Mouse (Mus musculus) forebrain, embryonic 15.5 days (tissue): ENCODE measurements around the gene Olfr432. TPM values are rescaled to one million over a fixed set of nuclear protein-coding genes. Genes with fewer than 3 reads are reported as not detected.
"Not testable (repeated sequence)": the region's sequence is repeated elsewhere in the genome, so short reads cannot be mapped to it uniquely, and the experiment has no call there.

ENCODE experiments used
- ATAC-seq: fragments of 200-750 bp; cut with Nextera tagmentation; replicated peaks from 2 replicates; pipeline ENCODE4 v1.8.0; 2017; ENCODE audit warnings: mild to moderate bottlenecking, moderate TSS enrichment, moderate library complexity
- H3K27ac ChIP-seq: fragments of 300-500 bp; sonication (generic); replicated peaks from 2 replicates; pipeline ENCODE4 v1.5.1; 2015; ENCODE audit warnings: mild to moderate bottlenecking, inconsistent platforms
- H3K27me3 ChIP-seq: fragments of 300-500 bp; sonication (generic); 2 replicates; pipeline ENCODE4 v1.6.1; 2015; ENCODE audit warnings: inconsistent platforms
- H3K36me3 ChIP-seq: fragments of 300-500 bp; sonication (generic); 2 replicates; pipeline ENCODE4 v1.6.1; 2015; ENCODE audit warnings: mild to moderate bottlenecking, inconsistent platforms
- H3K4me1 ChIP-seq: fragments of 300-500 bp; sonication (generic); 2 replicates; pipeline ENCODE4 v1.6.1; 2015; ENCODE audit warnings: inconsistent platforms
- H3K4me2 ChIP-seq: fragments of 300-500 bp; sonication (generic); replicated peaks from 2 replicates; pipeline ENCODE4 v1.6.1; 2015; ENCODE audit warnings: mild to moderate bottlenecking, inconsistent platforms
- H3K4me3 ChIP-seq: fragments of 300-500 bp; sonication (generic); 2 replicates; pipeline ENCODE4 v1.5.1; 2015; ENCODE audit warnings: mild to moderate bottlenecking, inconsistent platforms
- H3K9ac ChIP-seq: fragments of 300-500 bp; sonication (generic); replicated peaks from 2 replicates; pipeline ENCODE4 v1.6.1; 2015; ENCODE audit warnings: mild to moderate bottlenecking, inconsistent platforms
- H3K9me3 ChIP-seq: fragments of 300-500 bp; sonication (generic); 2 replicates; pipeline ENCODE4 v1.6.1; 2016; ENCODE audit warnings: inconsistent platforms
- WGBS: fragments of 180-500 bp; shearing (Covaris S2); methylation state at CpG from one replicate; pipeline ENCODE4 v1.1.7; 2015; ENCODE audit warnings: mixed read lengths; 5-methylcytosine and 5-hydroxymethylcytosine counted together
- polyA plus RNA-seq: library from polyadenylated mRNA; unstranded; fragments of >200 nt; fragmentation: Nextera tagmentation; extraction: Ambion mirVana; gene quantifications from 2 replicates; pipeline ENCODE4 v1.2.1, GENCODE M21; 2015

Olfr432 gene
- not detected in 2 replicates for polyA plus RNA-seq

- Histone ChIP-seq H3K36me3 (no peaks in the 10 kb centered on the region), H3K9me3 (no peaks in the 10 kb centered on the region), H3K4me2 (no peak within 1 kb of the TSS), H3K4me3 (no peak within 1 kb of the TSS), H3K9ac (no peak within 1 kb of the TSS), H3K27me3 (no peaks in the 10 kb centered on the region), H3K27ac (no peak within 1 kb of the TSS), H3K4me1 (no peaks in the 10 kb centered on the region)
- ATAC-seq: no peak
- 75% methylated on average over 2 of the region's 2 CpGs for WGBS
Observed at GRCm38 (mm10) chr1:174048893-174049292, at the start of gene Olfr432. Gene Olfr432, plus strand, starts transcription at chr1:174049205.

GRCm38 (mm10) chr1:174004352-174005109 lies 44.5 kb upstream of the Olfr432 start:
- H3K9me3 ChIP-seq, H3K4me3 ChIP-seq, H3K27ac ChIP-seq, H3K4me1 ChIP-seq, H3K4me2 ChIP-seq, ATAC-seq, H3K27me3 ChIP-seq, H3K9ac ChIP-seq, H3K36me3 ChIP-seq: not testable (repeated sequence)
- 84% methylated on average over 2 of the region's 3 CpGs for WGBS

- H3K27me3 ChIP-seq, H3K27ac ChIP-seq, ATAC-seq, H3K36me3 ChIP-seq, H3K9me3 ChIP-seq, H3K4me3 ChIP-seq, H3K4me2 ChIP-seq, H3K9ac ChIP-seq, H3K4me1 ChIP-seq: not testable (repeated sequence)
Observed at GRCm38 (mm10) chr1:174007050-174007449, 42.0 kb upstream of the Olfr432 start.

DNA sequence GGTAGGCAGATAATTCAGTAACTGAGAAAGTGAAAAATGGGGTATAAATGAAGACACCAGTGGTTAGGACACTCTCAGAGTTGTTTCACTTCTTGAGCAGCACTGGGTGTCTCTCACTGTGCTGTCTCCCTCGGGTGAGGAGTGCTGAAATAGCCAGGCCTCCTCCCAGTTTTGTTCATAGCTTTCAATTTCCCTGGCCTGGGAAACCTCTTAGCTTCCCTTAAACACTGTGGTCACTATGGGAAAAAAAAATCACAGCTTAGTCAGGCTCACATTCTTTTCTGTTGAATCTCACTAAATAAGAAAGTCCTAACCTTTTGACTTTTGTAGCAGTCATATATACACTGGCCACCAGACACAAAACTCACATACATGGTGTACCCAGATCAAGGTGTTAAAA lies 17.3 kb upstream of the Olfr432 start, which contains the start of gene Ifi205:
TSS of gene Ifi205 (minus strand) at position 113 of the 400 bp plus-strand sequence.
- no peak within 1 kb of the TSS for H3K9ac ChIP-seq
- H3K27ac ChIP-seq: no peak within 1 kb of the TSS
- H3K4me2 ChIP-seq: no peak within 1 kb of the TSS
- H3K27me3 ChIP-seq: no peaks in the 10 kb centered on the region
- H3K9me3 ChIP-seq: no peaks in the 10 kb centered on the region
- H3K36me3 ChIP-seq: no peaks in the 10 kb centered on the region
- H3K4me3 ChIP-seq: no peak within 1 kb of the TSS
- H3K4me1 ChIP-seq: no peaks in the 10 kb centered on the region
- ATAC-seq: no peak
- WGBS: 72% methylated on average over 1 of the region's 1 CpGs

GRCm38 (mm10) chr1:174035841-174036240 lies 13.2 kb upstream of the Olfr432 start:
- H3K36me3 ChIP-seq: no peaks in the 10 kb centered on the region
- no peaks in the 10 kb centered on the region for H3K27me3 ChIP-seq
- H3K9me3 ChIP-seq: no peaks in the 10 kb centered on the region
- H3K9ac ChIP-seq: no peak overlapping the region
- H3K27ac ChIP-seq: no peak overlapping the region
- H3K4me2 ChIP-seq: no peak overlapping the region
- no peak overlapping the region for H3K4me3 ChIP-seq
- WGBS: 22% methylated on average over 4 of the region's 4 CpGs
- no peaks in the 10 kb centered on the region for H3K4me1 ChIP-seq
- no peak for ATAC-seq

DNA sequence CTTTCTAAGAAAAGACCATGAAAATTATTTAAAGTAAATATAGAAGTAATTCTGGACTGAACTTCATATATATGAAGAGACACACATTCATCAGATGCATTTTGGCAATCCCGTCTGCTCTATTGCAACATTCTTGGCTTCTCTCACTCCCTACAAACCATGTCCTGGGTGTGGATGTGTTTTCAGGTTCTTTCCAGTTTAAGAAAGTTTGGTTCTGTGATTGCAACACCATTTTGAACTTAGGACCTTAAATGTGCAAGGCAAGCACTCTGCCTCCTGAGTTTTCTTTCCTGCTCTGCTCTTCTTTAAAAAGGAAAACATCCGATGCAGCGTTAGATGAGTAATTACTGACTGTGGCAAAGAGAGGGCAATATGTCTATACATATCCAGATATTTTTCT lies 10.5 kb upstream of the Olfr432 start:
- Histone ChIP-seq H3K9ac (no peak overlapping the region), H3K4me1 (no peaks in the 10 kb centered on the region), H3K4me3 (no peak overlapping the region), H3K36me3 (no peaks in the 10 kb centered on the region), H3K27ac (no peak overlapping the region), H3K27me3 (no peaks in the 10 kb centered on the region), H3K4me2 (no peak overlapping the region), H3K9me3 (no peaks in the 10 kb centered on the region)
- 93% methylated on average over 3 of the region's 3 CpGs for WGBS
- ATAC-seq: no peak

- no peak for ATAC-seq
- WGBS: 90% methylated on average over 7 of the region's 7 CpGs
- Histone ChIP-seq H3K36me3 (no peaks in the 10 kb centered on the region), H3K27ac (no peak within 1 kb of the TSS), H3K27me3 (no peaks in the 10 kb centered on the region), H3K9me3 (no peaks in the 10 kb centered on the region), H3K4me2 (no peak within 1 kb of the TSS), H3K9ac (no peak within 1 kb of the TSS), H3K4me1 (no peaks in the 10 kb centered on the region), H3K4me3 (no peak within 1 kb of the TSS)
Observed at GRCm38 (mm10) chr1:174040523-174041177, 8.4 kb upstream of the Olfr432 start, which contains the start of gene Olfr433. Gene Olfr433, plus strand, starts transcription at chr1:174040705.

DNA sequence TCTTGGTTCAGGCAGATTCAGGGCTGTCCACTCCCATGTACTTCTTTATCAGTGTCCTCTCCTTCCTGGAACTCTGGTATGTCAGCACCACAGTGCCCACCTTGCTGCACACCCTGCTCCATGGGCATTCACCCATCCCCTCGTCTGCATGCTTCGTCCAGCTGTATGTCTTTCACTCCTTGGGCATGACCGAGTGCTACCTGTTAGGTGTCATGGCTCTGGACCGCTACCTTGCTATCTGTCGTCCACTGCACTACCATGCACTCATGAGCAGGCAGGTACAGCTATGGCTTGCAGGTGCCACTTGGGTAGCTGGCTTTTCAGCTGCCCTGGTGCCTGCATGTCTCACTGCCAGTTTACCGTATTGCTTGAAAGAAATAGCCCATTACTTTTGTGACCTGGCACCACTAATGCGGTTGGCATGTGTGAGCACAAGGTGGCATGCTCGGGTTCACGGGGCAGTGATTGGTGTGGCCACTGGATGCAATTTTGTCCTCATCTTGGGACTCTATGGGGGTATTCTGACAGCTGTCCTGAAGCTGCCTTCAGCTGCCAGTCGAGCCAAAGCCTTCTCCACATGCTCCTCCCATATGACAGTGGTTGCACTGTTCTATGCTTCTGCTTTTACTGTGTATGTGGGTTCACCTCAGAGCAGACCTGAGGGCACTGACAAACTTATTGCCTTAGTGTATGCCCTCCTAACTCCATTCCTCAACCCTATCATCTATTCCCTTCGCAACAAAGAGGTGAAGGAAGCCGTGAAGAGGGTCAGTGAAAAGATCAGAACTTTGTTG lies 6.7 kb upstream of the Olfr432 start:
- not testable (repeated sequence) for H3K4me3 ChIP-seq, H3K9me3 ChIP-seq, H3K4me2 ChIP-seq, H3K27ac ChIP-seq, H3K36me3 ChIP-seq, H3K4me1 ChIP-seq, ATAC-seq, H3K9ac ChIP-seq, H3K27me3 ChIP-seq
- WGBS: 89% methylated on average over 12 of the region's 12 CpGs

GRCm38 (mm10) chr1:174044431-174044830 lies 4.6 kb upstream of the Olfr432 start:
- H3K9me3 ChIP-seq: no peaks in the 10 kb centered on the region
- H3K4me2 ChIP-seq: no peak overlapping the region
- H3K9ac ChIP-seq: no peak overlapping the region
- H3K27ac ChIP-seq: no peak overlapping the region
- no peaks in the 10 kb centered on the region for H3K27me3 ChIP-seq
- no peaks in the 10 kb centered on the region for H3K4me1 ChIP-seq
- no peak overlapping the region for H3K4me3 ChIP-seq
- no peaks in the 10 kb centered on the region for H3K36me3 ChIP-seq
- no peak for ATAC-seq
- 77% methylated on average over 2 of the region's 2 CpGs for WGBS

DNA sequence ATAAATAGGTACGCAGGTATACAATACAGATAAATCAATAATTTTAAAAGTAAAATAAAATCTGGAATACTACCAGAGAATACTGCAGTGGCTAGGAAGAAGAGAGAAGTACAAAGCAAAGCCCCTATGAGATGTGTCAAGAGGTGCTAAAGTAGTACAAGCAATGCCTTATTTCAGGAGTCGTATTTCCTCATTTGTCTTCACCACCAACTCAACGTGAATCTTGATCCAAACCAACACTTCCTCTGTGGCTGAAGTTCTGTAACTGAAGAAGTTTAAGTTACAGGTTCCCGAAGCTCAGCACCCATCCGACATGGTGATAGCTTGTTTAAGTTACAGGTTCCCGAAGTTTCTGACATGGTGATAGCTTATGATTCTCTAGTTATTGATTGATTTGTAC lies 778 bp upstream of the Olfr432 start:
- ATAC-seq, H3K9ac ChIP-seq, H3K27ac ChIP-seq, H3K36me3 ChIP-seq, H3K4me1 ChIP-seq, H3K9me3 ChIP-seq, H3K4me3 ChIP-seq, H3K4me2 ChIP-seq, H3K27me3 ChIP-seq: not testable (repeated sequence)
- WGBS: 89% methylated on average over 6 of the region's 6 CpGs

DNA sequence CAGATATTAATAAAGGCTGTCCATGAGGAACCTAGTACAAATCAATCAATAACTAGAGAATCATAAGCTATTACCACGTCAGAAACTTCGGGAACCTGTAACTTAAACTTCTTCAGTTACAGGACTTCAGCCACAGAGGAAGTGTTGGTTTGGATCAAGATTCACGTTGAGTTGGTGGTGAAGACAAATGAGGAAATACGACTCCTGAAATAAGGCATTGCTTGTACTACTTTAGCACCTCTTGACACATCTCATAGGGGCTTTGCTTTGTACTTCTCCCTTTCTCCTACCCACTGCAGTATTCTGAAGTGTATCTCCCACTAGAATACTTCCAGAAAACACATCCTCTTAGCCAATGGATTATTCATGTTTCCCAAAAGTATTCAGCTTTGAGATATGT lies 352 bp downstream of the Olfr432 start:
- not testable (repeated sequence) for H3K4me1 ChIP-seq, H3K4me2 ChIP-seq, H3K27ac ChIP-seq, H3K9ac ChIP-seq, H3K9me3 ChIP-seq, ATAC-seq, H3K27me3 ChIP-seq, H3K36me3 ChIP-seq, H3K4me3 ChIP-seq
- WGBS: 87% methylated on average over 4 of the region's 4 CpGs

- ATAC-seq: no peak
- Histone ChIP-seq H3K36me3 (no peaks in the 10 kb centered on the region), H3K9me3 (no peaks in the 10 kb centered on the region), H3K27me3 (no peaks in the 10 kb centered on the region), H3K4me3 (no peak overlapping the region), H3K9ac (no peak overlapping the region), H3K4me2 (no peak overlapping the region), H3K27ac (no peak overlapping the region), H3K4me1 (no peaks in the 10 kb centered on the region)
- 87% methylated on average over 4 of the region's 4 CpGs for WGBS
Observed at GRCm38 (mm10) chr1:174050532-174050931, 1.5 kb downstream of the Olfr432 start.
